Mouse (Mus musculus) embryonic facial prominence, embryonic 14.5 days (tissue): ENCODE results near the gene Grin2d. TPM values are rescaled to one million over a fixed set of nuclear protein-coding genes. Genes with fewer than 3 reads are reported as not detected.
A peak's percentile ranks its signal among the peaks of the same experiment; 100 is the strongest.

Source experiments
- ATAC-seq: fragments of 200-750 bp; cut with Nextera tagmentation; 2 replicates; pipeline ENCODE4 v1.8.0; 2017; ENCODE audit warnings: low read depth, moderate number of reproducible peaks, moderate TSS enrichment
- DNase-seq: peaks from one replicate; pipeline ENCODE4 v3.0.0-alpha.2; 2015; ENCODE audit warnings: low spot score
- H3K27ac ChIP-seq: fragments of 300-500 bp; sonication (generic); replicated peaks from 2 replicates; pipeline ENCODE4 v1.5.1; 2014; ENCODE audit warnings: low read depth, mild to moderate bottlenecking, low read length, moderate library complexity
- H3K27me3 ChIP-seq: fragments of 300-500 bp; sonication (generic); replicated peaks from 2 replicates; pipeline ENCODE4 v1.6.1; 2014; ENCODE audit warnings: low read length; ENCODE audit not compliant: control insufficient read depth, insufficient read depth
- H3K36me3 ChIP-seq: fragments of 300-500 bp; sonication (generic); 2 replicates; pipeline ENCODE4 v1.6.1; 2014; ENCODE audit warnings: low read length, mixed read lengths; ENCODE audit not compliant: control insufficient read depth, insufficient read depth
- H3K4me1 ChIP-seq: fragments of 300-500 bp; sonication (generic); 2 replicates; pipeline ENCODE4 v1.6.1; 2014; ENCODE audit warnings: antibody characterized with exemption, low read length; ENCODE audit not compliant: control insufficient read depth, insufficient read depth
- H3K4me2 ChIP-seq: fragments of 300-500 bp; sonication (generic); 2 replicates; pipeline ENCODE4 v1.6.1; 2014; ENCODE audit warnings: low read depth, mild to moderate bottlenecking, low read length, moderate library complexity, mixed read lengths
- H3K4me3 ChIP-seq: fragments of 300-500 bp; sonication (generic); 2 replicates; pipeline ENCODE4 v1.5.1; 2014; ENCODE audit warnings: low read depth, mild to moderate bottlenecking, low read length
- H3K9ac ChIP-seq: fragments of 300-500 bp; sonication (generic); 2 replicates; pipeline ENCODE4 v1.6.1; 2014; ENCODE audit warnings: low read depth, mild to moderate bottlenecking, low read length, moderate library complexity, mixed read lengths
- H3K9me3 ChIP-seq: fragments of 300-500 bp; sonication (generic); 2 replicates; pipeline ENCODE4 v1.6.1; 2016; ENCODE audit warnings: low read length; ENCODE audit not compliant: control insufficient read depth
- WGBS: fragments of 180-500 bp; shearing (Covaris S2); extraction: QIAGEN DNeasy Blood & Tissue Kit; methylation state at CpG from one replicate; pipeline ENCODE4 v1.1.7; 2014; 5-methylcytosine and 5-hydroxymethylcytosine counted together
- polyA plus RNA-seq: library from polyadenylated mRNA; unstranded; fragments of >200 nt; fragmentation: Nextera tagmentation; extraction: Ambion mirVana; gene quantifications from 2 replicates; pipeline ENCODE4 v1.2.1, GENCODE M21; 2014

Grin2d gene
- polyA plus RNA-seq, 1 experiment from 2014 or later: 1.0 TPM

- H3K4me3 ChIP-seq: peak within 1 kb of the TSS; percentile 74
- H3K36me3 ChIP-seq: no peaks in the 10 kb centered on the region
- peaks cover 19% of the 10 kb centered on the region for H3K4me1 ChIP-seq
- no peaks in the 10 kb centered on the region for H3K9me3 ChIP-seq
- ATAC-seq: peak; percentile 48
- H3K27me3 ChIP-seq: no peaks in the 10 kb centered on the region
- H3K27ac ChIP-seq: no peak within 1 kb of the TSS; the same call in 1 of the 2 replicates
- DNase-seq: peak; percentile 81
- H3K4me2 ChIP-seq: peak within 1 kb of the TSS; percentile 90
- peak within 1 kb of the TSS; percentile 70 for H3K9ac ChIP-seq
- WGBS: under 1% methylated on average over 38 of the region's 38 CpGs
Observed at GRCm38 (mm10) chr7:45783511-45784091, 94.6 kb downstream of the Grin2d start, which contains the start of gene Lmtk3. TSS of gene Lmtk3 (plus strand) at chr7:45783738.

DNA sequence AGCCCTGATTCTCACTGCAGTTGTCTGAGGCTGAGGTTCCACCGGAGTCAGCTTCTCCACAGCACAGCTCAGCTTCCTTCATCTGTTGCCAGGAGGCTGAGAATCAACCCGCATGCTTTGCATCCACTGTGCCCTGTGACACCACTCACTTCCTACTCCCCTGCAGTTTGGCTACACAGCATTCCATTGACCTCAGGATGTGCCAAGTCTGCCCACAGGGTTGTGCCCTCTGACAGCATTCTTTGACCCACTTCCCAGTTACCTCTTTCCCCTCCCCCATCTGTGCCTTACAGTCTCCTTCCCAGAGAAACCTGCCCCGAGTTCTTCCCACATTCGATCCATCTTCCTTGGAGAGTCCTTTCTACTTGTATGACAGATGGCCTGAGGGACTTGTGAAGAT lies 95.9 kb downstream of the Grin2d start:
- no peak overlapping the region for H3K4me3 ChIP-seq
- H3K27me3 ChIP-seq: no peaks in the 10 kb centered on the region
- 55% methylated on average over 4 of the region's 4 CpGs for WGBS
- no peaks in the 10 kb centered on the region for H3K36me3 ChIP-seq
- no peaks in the 10 kb centered on the region for H3K9me3 ChIP-seq
- no peak overlapping the region for H3K4me2 ChIP-seq
- no peak for DNase-seq
- no peak for ATAC-seq
- H3K9ac ChIP-seq: no peak overlapping the region
- H3K4me1 ChIP-seq: peaks cover 19% of the 10 kb centered on the region
- H3K27ac ChIP-seq: no peak overlapping the region

Other genes with a start within 250 kb of the Grin2d start
- 23.3 and 28.8 TPM in 2 replicates for gene Mamstr, start 238.4 kb downstream of the Grin2d start, polyA plus RNA-seq
- 1.9 and 2.2 TPM in 2 replicates for gene Fut2, start 212.0 kb downstream of the Grin2d start, polyA plus RNA-seq
- 3.4 and 3.7 TPM in 2 replicates for gene Ntn5, start 194.4 kb downstream of the Grin2d start, polyA plus RNA-seq
- gene Sec1, start 184.0 kb downstream of the Grin2d start, polyA plus RNA-seq: 2.1 and 2.5 TPM in 2 replicates
- gene Car11, start 178.5 kb downstream of the Grin2d start, polyA plus RNA-seq: 7.9 and 8.9 TPM in 2 replicates
- 3.4 and 4.7 TPM in 2 replicates for gene Dbp, start 173.3 kb downstream of the Grin2d start, polyA plus RNA-seq
- gene Rpl18, start 162.9 kb downstream of the Grin2d start, polyA plus RNA-seq: 1,174 and 1,204 TPM in 2 replicates
- gene Sphk2, start 160.4 kb downstream of the Grin2d start, polyA plus RNA-seq: 24.0 and 25.6 TPM in 2 replicates
- 0.36 and 0.39 TPM in 2 replicates for gene Fam83e, start 157.2 kb downstream of the Grin2d start, polyA plus RNA-seq
- gene Spaca4, start 152.6 kb downstream of the Grin2d start, polyA plus RNA-seq: not detected in 2 replicates
- 0.67 and 1.5 TPM in 2 replicates for gene Lmtk3, start 94.6 kb downstream of the Grin2d start, polyA plus RNA-seq
- gene Sult2b1, start 93.7 kb downstream of the Grin2d start, polyA plus RNA-seq: 14.2 and 16.3 TPM in 2 replicates
- gene Cyth2, start 63.8 kb downstream of the Grin2d start, polyA plus RNA-seq: 96.4 and 106 TPM in 2 replicates
- 1.4 and 2.2 TPM in 2 replicates for gene Kcnj14, start 53.6 kb downstream of the Grin2d start, polyA plus RNA-seq
- 53.9 and 60.5 TPM in 2 replicates for gene Grwd1, start 47.4 kb downstream of the Grin2d start, polyA plus RNA-seq
- gene Kdelr1, start 5.6 kb downstream of the Grin2d start, polyA plus RNA-seq: 147 and 155 TPM in 2 replicates
- 0.68 and 0.87 TPM in 2 replicates for gene Syngr4, start 18.3 kb upstream of the Grin2d start, polyA plus RNA-seq
- 3.9 and 5.8 TPM in 2 replicates for gene Tmem143, start 18.6 kb upstream of the Grin2d start, polyA plus RNA-seq
- gene Emp3, start 43.0 kb upstream of the Grin2d start, polyA plus RNA-seq: 298 and 316 TPM in 2 replicates
- 3.7 and 5.0 TPM in 2 replicates for gene Ccdc114, start 45.7 kb upstream of the Grin2d start, polyA plus RNA-seq
- gene Abcc6, start 151.9 kb upstream of the Grin2d start, polyA plus RNA-seq: 0.39 and 0.64 TPM in 2 replicates
- gene Nomo1, start 155.3 kb upstream of the Grin2d start, polyA plus RNA-seq: 25.7 and 27.8 TPM in 2 replicates
- 0.47 and 0.61 TPM in 2 replicates for gene Kcnj11, start 222.4 kb upstream of the Grin2d start, polyA plus RNA-seq